ENCODE assay signal across 7 mouse cellular contexts in the genomic region with DNA sequence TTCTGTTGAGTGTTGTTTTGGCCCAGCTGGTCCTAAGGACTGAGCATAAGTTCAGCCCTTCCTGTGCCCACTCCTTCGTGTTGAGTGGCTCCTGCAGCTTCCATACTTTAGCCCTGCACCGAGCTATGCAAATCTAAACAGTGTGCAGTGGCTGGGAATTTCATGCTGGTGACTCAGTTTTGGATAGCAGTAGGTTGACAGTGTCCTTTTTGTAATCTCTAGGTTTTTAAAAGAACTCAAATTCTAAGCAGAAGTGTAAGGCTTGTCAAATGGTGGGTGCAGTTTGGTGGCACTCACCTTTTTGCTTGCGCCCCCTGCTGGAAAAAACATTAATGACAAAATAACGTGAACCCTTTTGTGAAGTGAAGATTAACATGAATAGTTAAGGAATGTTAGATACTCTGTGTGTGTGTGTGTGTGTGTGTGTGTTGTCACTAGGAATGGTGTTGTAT. TPM values are rescaled to one million over a fixed set of nuclear protein-coding genes. Genes with fewer than 3 reads are reported as not detected.
DNase-seq lines count a peak whose midpoint lies in the region; ATAC-seq lines count a peak whose summit lies in the region.

No protein-coding gene starts in this region.

- H3K4me2 ChIP-seq in neural tube, embryonic 12.5 days (replicated peaks) = no peak overlapping the region

- no peaks in the 10 kb centered on the region for H3K9me3 ChIP-seq in limb, embryonic 10.5 days (replicated peaks)
- no peaks in the 10 kb centered on the region for H3K9me3 ChIP-seq in neural tube, embryonic 12.5 days

- peak; percentile 60 for DNase-seq in ovary, postnatal 14 days (ENCODE audit: low spot score)
- no peak for DNase-seq in ovary, postnatal 36 days (ENCODE audit: low spot score)
- DNase-seq in ZHBTc4 (ENCODE audit: low read depth, low spot score) = peak; percentile 76
- DNase-seq in embryo, embryonic 10 days (ENCODE audit: low spot score) = peak; percentile 69
- peak; percentile 40 for DNase-seq in limb, embryonic 10.5 days (ENCODE audit: low spot score)

- H3K4me3 ChIP-seq in limb, embryonic 10.5 days = no peak overlapping the region
- no peak overlapping the region for H3K4me3 ChIP-seq in neural tube, embryonic 12.5 days

- no peak overlapping the region for H3K9ac ChIP-seq in neural tube, embryonic 12.5 days

- no peak overlapping the region for H3K27ac ChIP-seq in limb, embryonic 10.5 days
- no peak overlapping the region for H3K27ac ChIP-seq in neural tube, embryonic 12.5 days

- H3K4me1 ChIP-seq in limb, embryonic 10.5 days = no peaks in the 10 kb centered on the region
- no peaks in the 10 kb centered on the region for H3K4me1 ChIP-seq in neural tube, embryonic 12.5 days

- H3K36me3 ChIP-seq in limb, embryonic 10.5 days = peaks cover 35% of the 10 kb centered on the region
- peaks cover 21% of the 10 kb centered on the region for H3K36me3 ChIP-seq in neural tube, embryonic 12.5 days

- ATAC-seq in inflammation-experienced regulatory T-cells, adult 6 months = peak; percentile 76
- peak; percentile 56; the same call in 1 of the 2 replicates for ATAC-seq in neural tube, embryonic 12.5 days (ENCODE audit: low FRiP score, low read depth)

- 54% methylated on average over 4 of the region's 4 CpGs for WGBS in limb, embryonic 10.5 days
- WGBS in neural tube, embryonic 12.5 days = 50% methylated on average over 4 of the region's 4 CpGs

- H3K27me3 ChIP-seq in limb, embryonic 10.5 days (ENCODE audit: low read depth, poor library complexity, severe bottlenecking) = no peaks in the 10 kb centered on the region
- no peaks in the 10 kb centered on the region for H3K27me3 ChIP-seq in neural tube, embryonic 12.5 days (replicated peaks)

RNA-seq across cellular contexts. Expression of a gene that starts 11.1 kb away (rescaled TPM):
- 1 to 10 TPM; 3.9 to 4.9 (median 4.5) TPM for polyA plus RNA-seq in inflammation-experienced regulatory T-cells, adult 6 months (2017; shearing (Covaris generic))
- 4.4 and 5.6 TPM in 2 replicates for polyA plus RNA-seq in limb, embryonic 10.5 days (2016; fragmentation: Nextera tagmentation; extraction: Ambion mirVana)
- 9.4 and 11.5 TPM in 2 replicates for polyA plus RNA-seq in neural tube, embryonic 12.5 days (2016; fragmentation: Nextera tagmentation; extraction: Ambion mirVana)
